Mouse (Mus musculus) limb, embryonic 15.5 days (tissue): ENCODE measurements around the gene Ctf2. TPM values are rescaled to one million over a fixed set of nuclear protein-coding genes. Genes with fewer than 3 reads are reported as not detected.

Source experiments
- ATAC-seq: fragments of 200-750 bp; cut with Nextera tagmentation; 2 replicates; pipeline ENCODE4 v1.8.0; 2017; ENCODE audit warnings: low read depth, moderate TSS enrichment; ENCODE audit not compliant: insufficient number of reproducible peaks, low FRiP score, low TSS enrichment
- H3K27ac ChIP-seq: fragments of 300-500 bp; sonication (generic); 2 replicates; pipeline ENCODE4 v1.5.1; 2015; ENCODE audit warnings: moderate library complexity, mild to moderate bottlenecking, inconsistent platforms
- H3K27me3 ChIP-seq: fragments of 300-500 bp; sonication (generic); 2 replicates; pipeline ENCODE4 v1.6.1; 2015; ENCODE audit warnings: inconsistent platforms
- H3K36me3 ChIP-seq: fragments of 300-500 bp; sonication (generic); 2 replicates; pipeline ENCODE4 v1.6.1; 2015; ENCODE audit warnings: inconsistent platforms
- H3K4me1 ChIP-seq: fragments of 300-500 bp; sonication (generic); 2 replicates; pipeline ENCODE4 v1.6.1; 2015; ENCODE audit warnings: inconsistent platforms
- H3K4me2 ChIP-seq: fragments of 300-500 bp; sonication (generic); 2 replicates; pipeline ENCODE4 v1.6.1; 2015; ENCODE audit warnings: mild to moderate bottlenecking, inconsistent platforms
- H3K4me3 ChIP-seq: fragments of 300-500 bp; sonication (generic); 2 replicates; pipeline ENCODE4 v1.5.1; 2015; ENCODE audit warnings: mild to moderate bottlenecking, inconsistent platforms
- H3K9ac ChIP-seq: fragments of 300-500 bp; sonication (generic); 2 replicates; pipeline ENCODE4 v1.6.1; 2015; ENCODE audit warnings: inconsistent platforms
- H3K9me3 ChIP-seq: fragments of 300-500 bp; sonication (generic); 2 replicates; pipeline ENCODE4 v1.6.1; 2016; ENCODE audit warnings: inconsistent platforms
- WGBS: fragments of 180-500 bp; shearing (Covaris S2); methylation state at CpG from one replicate; pipeline ENCODE4 v1.1.7; 2015; 5-methylcytosine and 5-hydroxymethylcytosine counted together
- polyA plus RNA-seq: library from polyadenylated mRNA; unstranded; fragments of >200 nt; fragmentation: Nextera tagmentation; extraction: Ambion mirVana; gene quantifications from 2 replicates; pipeline ENCODE4 v1.2.1, GENCODE M21; 2015

Gene Ctf2
- polyA plus RNA-seq, 1 experiment from 2014 or later: 0.44 TPM

- ATAC-seq: peak; percentile 73
- 0% methylated on average over 24 of the region's 24 CpGs for WGBS
- peak within 1 kb of the TSS; percentile 70 for H3K4me3 ChIP-seq
Measured at GRCm38 (mm10) chr7:127769651-127770038, 37.7 kb upstream of the Ctf2 start, which contains the start of gene Orai3. Gene Orai3, plus strand, starts transcription at chr7:127769815.

GRCm38 (mm10) chr7:127768997-127769593 lies 37.1 kb upstream of the Ctf2 start:
- under 1% methylated on average over 16 of the region's 16 CpGs for WGBS

More at GRCm38 (mm10) chr7:127769651-127770038, 37.7 kb upstream of the Ctf2 start, which contains the start of gene Orai3:
- peak within 1 kb of the TSS; percentile 88 for H3K4me2 ChIP-seq
- peaks cover 33% of the 10 kb centered on the region for H3K36me3 ChIP-seq
- H3K4me1 ChIP-seq: peaks cover 32% of the 10 kb centered on the region
- peak within 1 kb of the TSS; percentile 88 for H3K27ac ChIP-seq
- H3K9ac ChIP-seq: peak within 1 kb of the TSS; percentile 74
- H3K27me3 ChIP-seq: no peaks in the 10 kb centered on the region
- no peaks in the 10 kb centered on the region for H3K9me3 ChIP-seq

GRCm38 (mm10) chr7:127768346-127768996 lies 36.5 kb upstream of the Ctf2 start:
- Histone ChIP-seq H3K4me3 (0 out of 2 replicates have a peak overlapping the region, but pooled peaks have one; percentile 70), H3K9ac (no peak overlapping the region), H3K27ac (peak overlapping the region; percentile 81), H3K36me3 (peaks cover 44% of the 10 kb centered on the region), H3K27me3 (no peaks in the 10 kb centered on the region), H3K4me1 (peaks cover 26% of the 10 kb centered on the region), H3K4me2 (peak overlapping the region; percentile 88), H3K9me3 (no peaks in the 10 kb centered on the region)
- 53% methylated on average over 13 of the region's 13 CpGs for WGBS
- no peak for ATAC-seq

More at GRCm38 (mm10) chr7:127768997-127769593, 37.1 kb upstream of the Ctf2 start:
- peak; percentile 90 for ATAC-seq
- Histone ChIP-seq H3K9ac (peak overlapping the region; percentile 74), H3K4me2 (peak overlapping the region; percentile 88), H3K4me1 (peaks cover 32% of the 10 kb centered on the region), H3K4me3 (peak overlapping the region; percentile 70), H3K9me3 (no peaks in the 10 kb centered on the region), H3K27me3 (no peaks in the 10 kb centered on the region), H3K27ac (peak overlapping the region; percentile 88), H3K36me3 (peaks cover 38% of the 10 kb centered on the region)

GRCm38 (mm10) chr7:127767671-127768345 lies 35.8 kb upstream of the Ctf2 start:
- no peak overlapping the region for H3K4me2 ChIP-seq
- peak overlapping the region; percentile 81 for H3K27ac ChIP-seq
- H3K4me1 ChIP-seq: peaks cover 26% of the 10 kb centered on the region
- no peak overlapping the region for H3K4me3 ChIP-seq
- peaks cover 48% of the 10 kb centered on the region for H3K36me3 ChIP-seq
- H3K27me3 ChIP-seq: no peaks in the 10 kb centered on the region
- 93% methylated on average over 19 of the region's 19 CpGs for WGBS
- ATAC-seq: no peak
- no peak overlapping the region for H3K9ac ChIP-seq
- H3K9me3 ChIP-seq: no peaks in the 10 kb centered on the region

- peak overlapping the region; percentile 47; the same call in 1 of the 2 replicates for H3K27ac ChIP-seq
- H3K36me3 ChIP-seq: peaks cover 53% of the 10 kb centered on the region
- H3K4me2 ChIP-seq: no peak overlapping the region
- 74% methylated on average over 17 of the region's 17 CpGs for WGBS
- no peaks in the 10 kb centered on the region for H3K9me3 ChIP-seq
- no peak overlapping the region for H3K4me3 ChIP-seq
- no peak for ATAC-seq
- H3K4me1 ChIP-seq: peaks cover 26% of the 10 kb centered on the region
- no peaks in the 10 kb centered on the region for H3K27me3 ChIP-seq
- no peak overlapping the region for H3K9ac ChIP-seq
Measured at GRCm38 (mm10) chr7:127766851-127767609, 35.1 kb upstream of the Ctf2 start.

- no peak overlapping the region for H3K9ac ChIP-seq
- H3K9me3 ChIP-seq: no peaks in the 10 kb centered on the region
- peaks cover 21% of the 10 kb centered on the region for H3K4me1 ChIP-seq
- H3K4me3 ChIP-seq: no peak overlapping the region
- no peak for ATAC-seq
- no peak overlapping the region for H3K27ac ChIP-seq
- H3K27me3 ChIP-seq: no peaks in the 10 kb centered on the region
- H3K36me3 ChIP-seq: peaks cover 53% of the 10 kb centered on the region
- WGBS: 86% methylated on average over 2 of the region's 2 CpGs
- H3K4me2 ChIP-seq: no peak overlapping the region
Measured at GRCm38 (mm10) chr7:127765756-127766155, 33.8 kb upstream of the Ctf2 start.

GRCm38 (mm10) chr7:127763642-127764041 lies 31.7 kb upstream of the Ctf2 start:
- WGBS: 91% methylated on average over 4 of the region's 4 CpGs
- no peak overlapping the region for H3K4me2 ChIP-seq

GRCm38 (mm10) chr7:127761026-127761425 lies 29.1 kb upstream of the Ctf2 start:
- WGBS: 31% methylated on average over 7 of the region's 7 CpGs
- Histone ChIP-seq H3K27me3 (no peaks in the 10 kb centered on the region), H3K9ac (no peak overlapping the region), H3K27ac (no peak overlapping the region), H3K4me3 (no peak overlapping the region), H3K4me1 (peaks cover 18% of the 10 kb centered on the region), H3K9me3 (no peaks in the 10 kb centered on the region), H3K36me3 (peaks cover 58% of the 10 kb centered on the region), H3K4me2 (no peak overlapping the region)
- ATAC-seq: no peak

More at GRCm38 (mm10) chr7:127763642-127764041, 31.7 kb upstream of the Ctf2 start:
- Histone ChIP-seq H3K4me1 (peaks cover 16% of the 10 kb centered on the region), H3K36me3 (peaks cover 53% of the 10 kb centered on the region), H3K27me3 (no peaks in the 10 kb centered on the region), H3K4me3 (no peak overlapping the region), H3K27ac (no peak overlapping the region), H3K9me3 (no peaks in the 10 kb centered on the region), H3K9ac (no peak overlapping the region)
- ATAC-seq: no peak

- Histone ChIP-seq H3K36me3 (peaks cover 58% of the 10 kb centered on the region), H3K27ac (peak overlapping the region; percentile 40; the same call in 1 of the 2 replicates), H3K9ac (no peak overlapping the region), H3K4me3 (no peak overlapping the region), H3K9me3 (no peaks in the 10 kb centered on the region), H3K27me3 (no peaks in the 10 kb centered on the region), H3K4me1 (peaks cover 23% of the 10 kb centered on the region), H3K4me2 (no peak overlapping the region)
- no peak for ATAC-seq
- 68% methylated on average over 3 of the region's 3 CpGs for WGBS
Measured at GRCm38 (mm10) chr7:127760478-127760877, 28.5 kb upstream of the Ctf2 start.

GRCm38 (mm10) chr7:127759716-127760115 lies 27.8 kb upstream of the Ctf2 start:
- ATAC-seq: no peak
- Histone ChIP-seq H3K4me2 (no peak overlapping the region), H3K27ac (no peak overlapping the region)

GRCm38 (mm10) chr7:127753741-127754140 lies 21.8 kb upstream of the Ctf2 start:
- no peak overlapping the region for H3K27ac ChIP-seq
- no peaks in the 10 kb centered on the region for H3K27me3 ChIP-seq
- 84% methylated on average over 7 of the region's 7 CpGs for WGBS
- peaks cover 96% of the 10 kb centered on the region for H3K36me3 ChIP-seq
- H3K4me1 ChIP-seq: peaks cover 43% of the 10 kb centered on the region
- H3K4me2 ChIP-seq: no peak overlapping the region
- H3K4me3 ChIP-seq: no peak overlapping the region
- ATAC-seq: no peak
- no peak overlapping the region for H3K9ac ChIP-seq
- H3K9me3 ChIP-seq: no peaks in the 10 kb centered on the region

More at GRCm38 (mm10) chr7:127759716-127760115, 27.8 kb upstream of the Ctf2 start:
- Histone ChIP-seq H3K9ac (no peak overlapping the region), H3K27me3 (no peaks in the 10 kb centered on the region), H3K9me3 (no peaks in the 10 kb centered on the region), H3K36me3 (peaks cover 59% of the 10 kb centered on the region), H3K4me1 (peaks cover 30% of the 10 kb centered on the region), H3K4me3 (no peak overlapping the region)
- 20% methylated on average over 6 of the region's 6 CpGs for WGBS
